In genomic region chr19:42147170-42147768, GRCm38 (mm10) we compare ENCODE assay signal across 7 mouse cellular contexts. TPM values are rescaled to one million over a fixed set of nuclear protein-coding genes. Genes with fewer than 3 reads are reported as not detected.
DNase-seq lines count a peak whose midpoint lies in the region; ATAC-seq and TF ChIP-seq lines count a peak whose summit lies in the region.

Gene Marveld1, plus strand, starts transcription at chr19:42147400.

- peak within 1 kb of the TSS; percentile 90 for H3K4me2 ChIP-seq in hindbrain, embryonic 15.5 days
- peak within 1 kb of the TSS; percentile 79 for H3K4me2 ChIP-seq in limb, embryonic 14.5 days (replicated peaks; ENCODE audit: low read depth, low read length, severe bottlenecking)
- peak within 1 kb of the TSS; percentile 78 for H3K4me2 ChIP-seq in midbrain, embryonic 13.5 days (replicated peaks)
- peak within 1 kb of the TSS; percentile 84 for H3K4me2 ChIP-seq in stomach, embryonic 15.5 days

- TF ChIP-seq POLR2A in limb, embryonic 14.5 days (IDR thresholded peaks at IDR 0.05; ENCODE audit: borderline replicate concordance, extremely low read depth, insufficient read depth, insufficient read length): peak; percentile 53; the same call in 1 of the 2 replicates

- H3K9me3 ChIP-seq in hindbrain, embryonic 15.5 days: no peaks in the 10 kb centered on the region
- no peaks in the 10 kb centered on the region for H3K9me3 ChIP-seq in limb, embryonic 14.5 days (ENCODE audit: control insufficient read depth, low read length)
- H3K9me3 ChIP-seq in midbrain, embryonic 13.5 days: no peaks in the 10 kb centered on the region
- no peaks in the 10 kb centered on the region for H3K9me3 ChIP-seq in stomach, embryonic 15.5 days

- peak within 1 kb of the TSS; percentile 65 for H3K27ac ChIP-seq in hindbrain, embryonic 15.5 days (replicated peaks)
- H3K27ac ChIP-seq in limb, embryonic 14.5 days (replicated peaks; ENCODE audit: low read depth, low read length): peak within 1 kb of the TSS; percentile 94
- no peak within 1 kb of the TSS for H3K27ac ChIP-seq in midbrain, embryonic 13.5 days
- H3K27ac ChIP-seq in stomach, embryonic 15.5 days: peak within 1 kb of the TSS; percentile 92

- ATAC-seq in activated CD4-positive, CD25-positive, alpha-beta regulatory T cell, adult 4 months: peak; percentile 67
- ATAC-seq in hindbrain, embryonic 15.5 days (ENCODE audit: low FRiP score, low read depth): peak; percentile 50; the same call in 1 of the 2 replicates
- ATAC-seq in limb, embryonic 14.5 days (ENCODE audit: low FRiP score, low read depth): peak; percentile 84
- peak; percentile 45 for ATAC-seq in midbrain, embryonic 13.5 days
- peak; percentile 70 for ATAC-seq in stomach, embryonic 15.5 days (ENCODE audit: insufficient read depth, low FRiP score, low read depth)

- no peaks in the 10 kb centered on the region for H3K36me3 ChIP-seq in hindbrain, embryonic 15.5 days
- peaks cover 11% of the 10 kb centered on the region for H3K36me3 ChIP-seq in limb, embryonic 14.5 days (ENCODE audit: control insufficient read depth, insufficient read depth, low read length)
- no peaks in the 10 kb centered on the region for H3K36me3 ChIP-seq in midbrain, embryonic 13.5 days
- no peaks in the 10 kb centered on the region for H3K36me3 ChIP-seq in stomach, embryonic 15.5 days

- peak; percentile 62 to 64 for DNase-seq in cerebellum, postnatal 10 days
- DNase-seq in gastrocnemius, postnatal 10 days: peak; percentile 70
- DNase-seq in limb, embryonic 14.5 days (ENCODE audit: low spot score): peak; percentile 87

- H3K9ac ChIP-seq in hindbrain, embryonic 15.5 days: peak within 1 kb of the TSS; percentile 72
- H3K9ac ChIP-seq in limb, embryonic 14.5 days (ENCODE audit: low read depth, low read length, severe bottlenecking): peak within 1 kb of the TSS; percentile 89
- H3K9ac ChIP-seq in midbrain, embryonic 13.5 days (replicated peaks): peak within 1 kb of the TSS; percentile 73
- H3K9ac ChIP-seq in stomach, embryonic 15.5 days: peak within 1 kb of the TSS; percentile 80

- peaks cover 17% of the 10 kb centered on the region for H3K4me1 ChIP-seq in hindbrain, embryonic 15.5 days (replicated peaks)
- H3K4me1 ChIP-seq in limb, embryonic 14.5 days (ENCODE audit: control insufficient read depth, insufficient read depth, low read length): peaks cover 29% of the 10 kb centered on the region
- peaks cover 12% of the 10 kb centered on the region for H3K4me1 ChIP-seq in midbrain, embryonic 13.5 days (replicated peaks)
- peaks cover 37% of the 10 kb centered on the region for H3K4me1 ChIP-seq in stomach, embryonic 15.5 days

- H3K27me3 ChIP-seq in hindbrain, embryonic 15.5 days: peaks cover 15% of the 10 kb centered on the region
- H3K27me3 ChIP-seq in limb, embryonic 14.5 days (ENCODE audit: control insufficient read depth, insufficient read depth, low read length): no peaks in the 10 kb centered on the region
- peaks cover 49% of the 10 kb centered on the region for H3K27me3 ChIP-seq in midbrain, embryonic 13.5 days
- H3K27me3 ChIP-seq in stomach, embryonic 15.5 days (replicated peaks): 0 out of 2 replicates have a peak, but pooled peaks cover 3% of the 10 kb centered on the region

- H3K4me3 ChIP-seq in hindbrain, embryonic 15.5 days: peak within 1 kb of the TSS; percentile 54
- H3K4me3 ChIP-seq in limb, embryonic 14.5 days (replicated peaks; ENCODE audit: low read length): peak within 1 kb of the TSS; percentile 83
- H3K4me3 ChIP-seq in midbrain, embryonic 13.5 days (replicated peaks): peak within 1 kb of the TSS; percentile 63
- H3K4me3 ChIP-seq in stomach, embryonic 15.5 days (replicated peaks): peak within 1 kb of the TSS; percentile 74

- WGBS in hindbrain, embryonic 15.5 days: under 1% methylated on average over 31 of the region's 57 CpGs
- under 1% methylated on average over 46 of the region's 57 CpGs for WGBS in limb, embryonic 14.5 days
- 1% methylated on average over 23 of the region's 57 CpGs for WGBS in midbrain, embryonic 13.5 days
- WGBS in stomach, embryonic 15.5 days: under 1% methylated on average over 48 of the region's 57 CpGs

RNA-seq across cellular contexts. Expression of gene Marveld1, which starts in this region (rescaled TPM):
- 1 to 10 TPM; 5.7 to 6.5 TPM for polyA plus RNA-seq in activated CD4-positive, CD25-positive, alpha-beta regulatory T cell, adult 4 months (2017; shearing (Covaris generic))
- 10 to 100 TPM; 16.9 to 23.5 TPM for total RNA-seq in gastrocnemius, postnatal 10 days (2021)
- polyA plus RNA-seq in hindbrain, embryonic 15.5 days (2015; fragmentation: Nextera tagmentation; extraction: Ambion mirVana): 4.3 and 4.6 TPM in 2 replicates
- polyA plus RNA-seq in limb, embryonic 14.5 days (2012; rRNA removed): 105 and 131 TPM in 2 replicates
- polyA plus RNA-seq in limb, embryonic 14.5 days (2014; fragmentation: Nextera tagmentation; extraction: Ambion mirVana): 25.4 and 36.4 TPM in 2 replicates
- 1.1 and 1.7 TPM in 2 replicates for polyA plus RNA-seq in midbrain, embryonic 13.5 days (2015; fragmentation: Nextera tagmentation; extraction: Ambion mirVana)
- polyA plus RNA-seq in stomach, embryonic 15.5 days (2015; fragmentation: Nextera tagmentation; extraction: Ambion mirVana): 19.3 and 21.0 TPM in 2 replicates
